Mouse (Mus musculus): ENCODE measurements around the gene Jakmip3. TPM values are rescaled to one million over a fixed set of nuclear protein-coding genes. Genes with fewer than 3 reads are reported as not detected.

The Jakmip3 gene
- total and polyA plus RNA-seq, 2 experiments from 2014 or later = 7.6 to 12.4 TPM

GRCm38 (mm10) chr7:138921611-138922010 is 18.9 kb upstream of the Jakmip3 start:
- H3K9ac ChIP-seq (replicated peaks; ENCODE audit: low read length) = no peak overlapping the region
- DNase-seq (ENCODE audit: low spot score) (no peak), ATAC-seq (no peak)
- no peaks in the 10 kb centered on the region for H3K9me3 ChIP-seq (ENCODE audit: low read length)
- H3K36me3 ChIP-seq (ENCODE audit: insufficient read depth, low read length) = no peaks in the 10 kb centered on the region
- H3K4me1 ChIP-seq (ENCODE audit: insufficient read depth, low read length) = no peaks in the 10 kb centered on the region; the same call in 1 of the 2 replicates
- no peak overlapping the region for H3K27ac ChIP-seq
- H3K27me3 ChIP-seq (ENCODE audit: insufficient read depth, low read length) = no peaks in the 10 kb centered on the region
- no peak overlapping the region for H3K4me3 ChIP-seq (ENCODE audit: low read length)
- WGBS = 93% methylated on average over 8 of the region's 8 CpGs
- H3K4me2 ChIP-seq (ENCODE audit: low read depth, low read length) = no peak overlapping the region
- no peak for TF ChIP-seq CTCF (IDR thresholded peaks at IDR 0.05; ENCODE audit: low read depth)

DNA sequence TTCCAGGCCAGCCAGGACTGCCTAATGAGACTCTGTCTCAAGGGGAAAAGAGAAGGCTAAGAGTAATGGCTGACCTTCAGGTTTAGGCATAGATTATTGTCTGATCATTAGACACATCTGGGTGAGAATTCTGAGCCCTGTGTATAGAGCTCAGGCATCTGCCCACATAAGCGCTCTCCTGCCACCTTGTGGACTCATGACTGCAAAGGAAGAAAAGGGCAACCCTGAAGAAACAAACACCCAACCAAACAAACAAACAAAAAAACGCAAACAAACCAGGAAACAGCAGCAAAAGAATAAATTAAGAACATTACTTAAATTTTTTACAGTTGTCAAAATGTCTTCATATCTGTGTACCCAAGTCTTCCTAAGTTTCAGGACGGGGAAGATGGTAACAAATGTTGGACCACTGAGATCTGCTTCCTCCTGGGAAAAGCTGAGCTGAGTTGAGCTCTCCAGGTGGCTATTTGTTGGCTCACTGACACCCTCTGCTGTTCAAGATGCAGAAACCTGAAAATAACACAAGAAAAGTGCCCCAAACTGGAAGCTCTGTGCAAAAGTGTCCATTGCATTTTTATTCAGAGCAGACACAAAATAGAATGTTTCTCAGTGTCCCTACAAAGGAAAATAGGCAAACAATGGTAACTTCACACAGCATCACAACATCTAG is 16.6 kb upstream of the Jakmip3 start:
- Histone ChIP-seq H3K9ac (replicated peaks; ENCODE audit: low read length) (no peak overlapping the region), H3K9me3 (ENCODE audit: low read length) (no peaks in the 10 kb centered on the region), H3K4me1 (ENCODE audit: insufficient read depth, low read length) (no peaks in the 10 kb centered on the region; the same call in 1 of the 2 replicates), H3K27ac (no peak overlapping the region), H3K36me3 (ENCODE audit: insufficient read depth, low read length) (no peaks in the 10 kb centered on the region), H3K4me3 (ENCODE audit: low read length) (no peak overlapping the region), H3K27me3 (ENCODE audit: insufficient read depth, low read length) (no peaks in the 10 kb centered on the region), H3K4me2 (ENCODE audit: low read depth, low read length) (no peak overlapping the region)
- WGBS = 9% methylated on average over 3 of the region's 3 CpGs
- TF ChIP-seq CTCF (IDR thresholded peaks at IDR 0.05; ENCODE audit: low read depth) = peak; percentile 45
- DNase-seq (ENCODE audit: low spot score) (peak; percentile 44), ATAC-seq (no peak)

DNA sequence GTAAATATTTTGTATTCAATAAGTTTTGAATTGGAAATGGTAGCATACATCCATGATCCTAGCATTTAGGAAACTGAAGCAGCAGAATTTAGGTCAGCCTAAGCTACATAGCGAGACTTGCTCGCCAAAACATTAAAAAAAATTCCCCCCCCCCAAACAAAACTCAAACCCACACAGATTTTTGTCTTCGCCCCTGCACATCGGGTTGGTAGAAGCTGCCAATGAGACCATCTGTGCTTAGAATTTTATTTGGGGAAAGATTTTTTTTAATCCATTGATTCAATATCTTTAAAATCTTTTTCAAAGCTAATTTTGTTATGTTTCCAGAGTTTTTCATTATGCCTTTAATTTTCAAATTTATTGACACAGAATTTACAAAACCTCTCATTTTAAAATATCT is 12.1 kb upstream of the Jakmip3 start:
- Histone ChIP-seq H3K9me3 (ENCODE audit: low read length) (no peaks in the 10 kb centered on the region), H3K4me2 (ENCODE audit: low read depth, low read length) (no peak overlapping the region), H3K4me3 (ENCODE audit: low read length) (no peak overlapping the region), H3K4me1 (ENCODE audit: insufficient read depth, low read length) (no peaks in the 10 kb centered on the region), H3K36me3 (ENCODE audit: insufficient read depth, low read length) (no peaks in the 10 kb centered on the region), H3K27me3 (ENCODE audit: insufficient read depth, low read length) (no peaks in the 10 kb centered on the region), H3K27ac (no peak overlapping the region), H3K9ac (replicated peaks; ENCODE audit: low read length) (no peak overlapping the region)
- WGBS = 88% methylated on average over 4 of the region's 4 CpGs
- no peak for ATAC-seq
- DNase-seq (ENCODE audit: low spot score) = no peak
- TF ChIP-seq CTCF (IDR thresholded peaks at IDR 0.05; ENCODE audit: low read depth) = no peak

DNA sequence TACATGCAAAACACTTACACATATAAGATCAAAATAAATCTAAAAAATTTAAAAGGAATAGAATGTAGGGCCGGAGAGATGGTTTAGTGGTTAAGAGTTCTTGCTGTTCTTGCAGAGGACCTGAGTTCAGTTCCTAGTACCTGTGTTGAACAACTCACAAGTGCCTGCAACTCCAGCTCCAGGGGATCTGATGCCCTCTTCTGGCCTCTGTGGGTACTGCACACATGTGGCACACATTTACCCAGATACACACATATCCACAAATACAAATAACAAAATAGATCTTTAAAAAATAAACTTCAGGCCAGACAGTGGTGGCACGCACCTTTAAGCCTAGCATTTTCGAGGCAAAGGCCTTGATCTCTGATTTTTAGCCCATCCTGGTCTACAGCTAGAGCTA is 6.0 kb upstream of the Jakmip3 start:
- DNase-seq (ENCODE audit: low spot score) (no peak), ATAC-seq (no peak)
- H3K27me3 ChIP-seq (ENCODE audit: insufficient read depth, low read length) = no peaks in the 10 kb centered on the region
- H3K4me2 ChIP-seq (ENCODE audit: low read depth, low read length) = no peak overlapping the region
- no peaks in the 10 kb centered on the region for H3K9me3 ChIP-seq (ENCODE audit: low read length)
- no peaks in the 10 kb centered on the region for H3K4me1 ChIP-seq (ENCODE audit: insufficient read depth, low read length)
- no peak overlapping the region for H3K4me3 ChIP-seq (ENCODE audit: low read length)
- no peaks in the 10 kb centered on the region for H3K36me3 ChIP-seq (ENCODE audit: insufficient read depth, low read length)
- no peak overlapping the region for H3K27ac ChIP-seq
- H3K9ac ChIP-seq (replicated peaks; ENCODE audit: low read length) = no peak overlapping the region
- TF ChIP-seq CTCF (IDR thresholded peaks at IDR 0.05; ENCODE audit: low read depth) = peak; percentile 15; the same call in 1 of the 2 replicates
- WGBS = 88% methylated on average over 3 of the region's 3 CpGs

DNA sequence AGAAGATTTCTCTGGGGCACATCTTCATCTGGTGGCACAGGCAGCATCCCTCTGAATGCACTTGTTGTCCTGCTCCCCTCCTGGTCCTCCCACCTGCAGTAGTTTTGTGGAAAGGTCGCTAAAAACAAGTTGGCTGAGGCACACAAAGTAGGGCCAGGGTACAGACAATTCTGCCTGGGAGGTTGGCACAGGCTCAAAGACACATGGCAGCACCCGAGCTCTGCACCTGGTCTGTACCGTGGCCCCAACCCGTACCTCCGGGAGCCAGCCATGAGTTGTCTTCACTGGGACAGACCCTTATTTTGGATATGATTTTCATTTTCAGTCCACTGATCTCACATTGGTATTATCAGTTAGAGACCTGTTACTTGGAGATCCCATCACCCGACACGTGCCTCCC is 1.5 kb upstream of the Jakmip3 start:
- TF ChIP-seq CTCF (IDR thresholded peaks at IDR 0.05; ENCODE audit: low read depth) = no peak
- WGBS = 64% methylated on average over 7 of the region's 7 CpGs
- Histone ChIP-seq H3K9me3 (ENCODE audit: low read length) (no peaks in the 10 kb centered on the region), H3K4me1 (ENCODE audit: insufficient read depth, low read length) (peaks cover 6% of the 10 kb centered on the region; the same call in 1 of the 2 replicates), H3K9ac (replicated peaks; ENCODE audit: low read length) (no peak overlapping the region), H3K27me3 (ENCODE audit: insufficient read depth, low read length) (no peaks in the 10 kb centered on the region), H3K36me3 (ENCODE audit: insufficient read depth, low read length) (no peaks in the 10 kb centered on the region), H3K4me3 (ENCODE audit: low read length) (no peak overlapping the region), H3K4me2 (ENCODE audit: low read depth, low read length) (no peak overlapping the region), H3K27ac (no peak overlapping the region)
- DNase-seq (ENCODE audit: low spot score) (no peak), ATAC-seq (no peak)

GRCm38 (mm10) chr7:138940256-138940611 is 296 bp upstream of the Jakmip3 start:
- ATAC-seq (peak; percentile 84), DNase-seq (ENCODE audit: low spot score) (peak; percentile 81)
- Histone ChIP-seq H3K36me3 (ENCODE audit: insufficient read depth, low read length) (no peaks in the 10 kb centered on the region), H3K9me3 (ENCODE audit: low read length) (no peaks in the 10 kb centered on the region), H3K9ac (replicated peaks; ENCODE audit: low read length) (peak overlapping the region; percentile 71), H3K27me3 (ENCODE audit: insufficient read depth, low read length) (no peaks in the 10 kb centered on the region), H3K27ac (peak overlapping the region; percentile 88), H3K4me2 (ENCODE audit: low read depth, low read length) (peak overlapping the region; percentile 70), H3K4me3 (ENCODE audit: low read length) (peak overlapping the region; percentile 63), H3K4me1 (ENCODE audit: insufficient read depth, low read length) (peaks cover 6% of the 10 kb centered on the region; the same call in 1 of the 2 replicates)
- under 1% methylated on average over 17 of the region's 17 CpGs for WGBS
- TF ChIP-seq CTCF (IDR thresholded peaks at IDR 0.05; ENCODE audit: low read depth) = no peak

- Histone ChIP-seq H3K9ac (replicated peaks; ENCODE audit: low read length) (peak overlapping the region; percentile 71), H3K36me3 (ENCODE audit: insufficient read depth, low read length) (no peaks in the 10 kb centered on the region), H3K27me3 (ENCODE audit: insufficient read depth, low read length) (no peaks in the 10 kb centered on the region), H3K4me3 (ENCODE audit: low read length) (peak overlapping the region; percentile 63), H3K9me3 (ENCODE audit: low read length) (no peaks in the 10 kb centered on the region), H3K27ac (peak overlapping the region; percentile 88), H3K4me2 (ENCODE audit: low read depth, low read length) (peak overlapping the region; percentile 70), H3K4me1 (ENCODE audit: insufficient read depth, low read length) (peaks cover 6% of the 10 kb centered on the region; the same call in 1 of the 2 replicates)
- 23% methylated on average over 5 of the region's 5 CpGs for WGBS
- no peak for TF ChIP-seq CTCF (IDR thresholded peaks at IDR 0.05; ENCODE audit: low read depth)
- DNase-seq (ENCODE audit: low spot score) (peak; percentile 43), ATAC-seq (no peak)
These were observed 1.0 kb downstream of the Jakmip3 start for GRCm38 (mm10) chr7:138941571-138941970.
